Mouse (Mus musculus) embryonic facial prominence, embryonic 13.5 days (tissue): ENCODE results near the gene Cnn3. TPM values are rescaled to one million over a fixed set of nuclear protein-coding genes. Genes with fewer than 3 reads are reported as not detected.

Experiments used
- ATAC-seq: fragments of 200-750 bp; cut with Nextera tagmentation; 2 replicates; pipeline ENCODE4 v1.8.0; 2017; ENCODE audit warnings: low read depth; ENCODE audit not compliant: insufficient number of reproducible peaks, insufficient read depth, low FRiP score, low TSS enrichment
- H3K27ac ChIP-seq: fragments of 300-500 bp; sonication (generic); 2 replicates; pipeline ENCODE4 v1.5.1; 2015; ENCODE audit warnings: moderate library complexity, mild to moderate bottlenecking, inconsistent platforms
- H3K27me3 ChIP-seq: fragments of 300-500 bp; sonication (generic); 2 replicates; pipeline ENCODE4 v1.6.1; 2015; ENCODE audit warnings: mild to moderate bottlenecking, inconsistent platforms
- H3K36me3 ChIP-seq: fragments of 300-500 bp; sonication (generic); 2 replicates; pipeline ENCODE4 v1.6.1; 2015; ENCODE audit warnings: mild to moderate bottlenecking, inconsistent platforms
- H3K4me1 ChIP-seq: fragments of 300-500 bp; sonication (generic); 2 replicates; pipeline ENCODE4 v1.6.1; 2015; ENCODE audit warnings: inconsistent platforms
- H3K4me2 ChIP-seq: fragments of 300-500 bp; sonication (generic); 2 replicates; pipeline ENCODE4 v1.6.1; 2015; ENCODE audit warnings: moderate library complexity, mild to moderate bottlenecking, inconsistent platforms
- H3K4me3 ChIP-seq: fragments of 300-500 bp; sonication (generic); 2 replicates; pipeline ENCODE4 v1.5.1; 2015; ENCODE audit warnings: mild to moderate bottlenecking, inconsistent platforms
- H3K9ac ChIP-seq: fragments of 300-500 bp; sonication (generic); 2 replicates; pipeline ENCODE4 v1.6.1; 2015; ENCODE audit warnings: mild to moderate bottlenecking, inconsistent platforms
- H3K9me3 ChIP-seq: fragments of 300-500 bp; sonication (generic); 2 replicates; pipeline ENCODE4 v1.6.1; 2016; ENCODE audit warnings: inconsistent platforms
- WGBS: fragments of 180-500 bp; shearing (Covaris S2); methylation state at CpG from one replicate; pipeline ENCODE4 v1.1.7; 2015; ENCODE audit warnings: mixed read lengths; 5-methylcytosine and 5-hydroxymethylcytosine counted together
- polyA plus RNA-seq: library from polyadenylated mRNA; unstranded; fragments of >200 nt; fragmentation: Nextera tagmentation; extraction: Ambion mirVana; gene quantifications from 2 replicates; pipeline ENCODE4 v1.2.1, GENCODE M21; 2015

Gene Cnn3
- polyA plus RNA-seq, 1 experiment from 2014 or later = 793 TPM

DNA sequence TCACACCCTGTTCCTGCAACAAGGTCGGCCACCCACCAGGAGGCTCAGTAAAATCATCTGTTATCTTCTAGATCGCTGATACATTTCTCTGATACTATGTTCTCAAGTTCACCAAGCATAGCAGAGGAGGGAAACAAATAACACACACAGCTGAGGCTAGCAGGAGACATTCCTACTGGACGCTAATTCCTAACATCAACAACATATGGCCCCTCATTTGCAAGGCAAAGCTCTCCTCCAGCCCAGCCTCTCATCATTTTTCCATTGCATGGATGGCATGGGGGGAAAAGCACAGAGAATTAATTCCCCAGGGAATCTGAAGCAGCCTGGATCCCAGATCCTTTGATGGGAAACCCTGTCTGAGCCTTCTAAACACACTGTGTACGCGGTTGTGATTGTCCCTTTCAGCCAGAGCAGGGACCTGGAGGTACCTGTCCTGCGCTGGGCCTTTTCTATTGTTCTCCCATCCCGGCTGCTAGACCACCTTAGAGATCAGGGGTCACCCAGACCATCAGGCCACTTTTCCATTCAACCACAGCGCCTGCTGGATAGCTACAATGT lies 78.7 kb downstream of the Cnn3 start:
- H3K27ac ChIP-seq = no peak overlapping the region; the same call in 1 of the 2 replicates
- WGBS = 70% methylated on average over 8 of the region's 8 CpGs
- H3K9ac ChIP-seq = no peak overlapping the region
- no peaks in the 10 kb centered on the region for H3K27me3 ChIP-seq
- H3K9me3 ChIP-seq = no peaks in the 10 kb centered on the region
- H3K36me3 ChIP-seq = no peaks in the 10 kb centered on the region
- no peak overlapping the region for H3K4me3 ChIP-seq
- no peak overlapping the region for H3K4me2 ChIP-seq
- H3K4me1 ChIP-seq = peaks cover 6% of the 10 kb centered on the region; the same call in 1 of the 2 replicates
- ATAC-seq = no peak

DNA sequence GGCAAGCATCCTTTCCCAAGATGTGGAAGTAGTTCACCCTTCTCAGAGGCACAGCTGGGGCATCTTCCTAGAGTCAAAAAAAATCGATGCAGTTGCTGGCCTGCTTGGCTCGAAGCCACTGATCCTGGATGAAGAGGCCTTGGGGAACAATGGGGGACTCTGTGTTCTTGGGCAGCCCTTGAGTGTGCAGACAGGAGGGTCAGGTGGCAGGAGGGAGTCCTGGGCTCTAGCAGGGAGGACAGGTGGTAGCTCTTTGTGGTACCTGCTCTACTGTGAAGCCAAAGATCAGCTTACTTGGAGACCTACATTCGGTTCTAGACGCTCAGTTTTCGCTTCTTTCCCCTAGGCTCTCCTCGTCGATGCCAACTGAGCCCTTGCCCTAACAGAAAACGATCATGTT lies 79.9 kb downstream of the Cnn3 start:
- Histone ChIP-seq H3K27ac (no peak overlapping the region), H3K4me1 (peaks cover 6% of the 10 kb centered on the region; the same call in 1 of the 2 replicates), H3K36me3 (no peaks in the 10 kb centered on the region), H3K4me2 (no peak overlapping the region), H3K27me3 (no peaks in the 10 kb centered on the region), H3K9me3 (no peaks in the 10 kb centered on the region), H3K9ac (no peak overlapping the region), H3K4me3 (no peak overlapping the region)
- no peak for ATAC-seq
- WGBS = 87% methylated on average over 8 of the region's 8 CpGs

DNA sequence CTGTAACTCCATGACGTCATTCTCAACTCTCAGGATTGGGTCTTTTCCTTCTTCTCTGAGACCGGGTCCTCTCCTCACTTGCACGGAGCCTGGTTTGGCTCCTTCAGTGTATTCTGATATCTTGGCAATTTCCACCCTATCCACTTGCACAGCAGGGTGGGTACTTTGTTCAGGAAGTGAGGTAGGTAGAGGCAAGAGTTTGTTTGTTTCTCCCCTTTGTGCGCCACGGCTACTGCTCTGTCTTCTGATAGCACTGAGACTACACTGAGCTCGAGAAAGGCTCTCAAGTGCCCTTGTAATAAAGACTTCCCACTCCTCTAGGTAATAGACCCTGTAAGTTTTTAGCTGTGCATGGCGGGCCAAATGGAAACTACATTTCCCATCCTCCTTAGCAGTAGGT lies 80.5 kb downstream of the Cnn3 start:
- no peaks in the 10 kb centered on the region for H3K27me3 ChIP-seq
- 95% methylated on average over 7 of the region's 7 CpGs for WGBS

DNA sequence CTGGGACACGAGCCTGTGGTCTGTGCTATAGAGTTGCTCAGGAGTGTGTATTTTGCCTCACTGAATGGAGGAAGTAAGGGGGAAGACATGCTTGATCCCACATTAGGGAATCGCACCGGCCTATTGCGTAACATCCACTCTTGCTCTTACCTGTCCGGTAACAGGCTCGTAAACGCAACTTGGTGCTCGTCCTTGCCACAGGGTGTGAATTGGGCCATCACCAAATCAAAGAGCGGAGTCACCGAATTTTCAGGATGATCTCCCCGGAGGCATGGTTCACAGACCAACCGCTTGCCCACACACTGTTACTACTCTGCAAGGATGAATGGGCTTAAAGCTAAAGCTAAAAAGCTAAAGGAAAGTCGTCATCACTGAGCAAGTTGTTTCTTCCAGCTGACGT lies 81.4 kb downstream of the Cnn3 start:
- no peak overlapping the region for H3K9ac ChIP-seq
- no peak for ATAC-seq
- no peak overlapping the region for H3K4me3 ChIP-seq
- H3K9me3 ChIP-seq = no peaks in the 10 kb centered on the region
- WGBS = 93% methylated on average over 14 of the region's 14 CpGs
- no peak overlapping the region for H3K4me2 ChIP-seq
- peaks cover 6% of the 10 kb centered on the region; the same call in 1 of the 2 replicates for H3K4me1 ChIP-seq
- H3K36me3 ChIP-seq = no peaks in the 10 kb centered on the region
- no peaks in the 10 kb centered on the region for H3K27me3 ChIP-seq
- H3K27ac ChIP-seq = no peak overlapping the region

More for the DNA sequence above, 80.5 kb downstream of the Cnn3 start:
- no peak for ATAC-seq
- Histone ChIP-seq H3K4me2 (no peak overlapping the region), H3K36me3 (no peaks in the 10 kb centered on the region), H3K27ac (no peak overlapping the region), H3K9ac (no peak overlapping the region), H3K4me1 (peaks cover 6% of the 10 kb centered on the region; the same call in 1 of the 2 replicates), H3K9me3 (no peaks in the 10 kb centered on the region), H3K4me3 (no peak overlapping the region)

Other genes starting within 250 kb of the Cnn3 start
- 0.74 and 0.99 TPM in 2 replicates for gene Tmem56, start 143.4 kb upstream of the Cnn3 start, polyA plus RNA-seq
- 37.0 and 44.5 TPM in 2 replicates for gene Alg14, start 134.7 kb upstream of the Cnn3 start, polyA plus RNA-seq
- 2.3 and 4.2 TPM in 2 replicates for gene Slc44a3, start 105.9 kb downstream of the Cnn3 start, polyA plus RNA-seq
- not detected in 2 replicates for gene 4930432M17Rik, start 244.3 kb downstream of the Cnn3 start, polyA plus RNA-seq